Mouse (Mus musculus): Measurements from ENCODE around the gene Utp15.

The Utp15 gene

GRCm38 (mm10) chr13:98245386-98245785 lies 17.5 kb downstream of the Utp15 start:
- no peak for DNase-seq

GRCm38 (mm10) chr13:98244571-98245350 lies 18.1 kb downstream of the Utp15 start:
- DNase-seq: no peak

GRCm38 (mm10) chr13:98241531-98242282 lies 21.1 kb downstream of the Utp15 start:
- DNase-seq: no peak

GRCm38 (mm10) chr13:98239978-98240641 lies 22.7 kb downstream of the Utp15 start:
- DNase-seq: peak; percentile 75

- no peak for DNase-seq
Measured at GRCm38 (mm10) chr13:98235451-98235850, 27.4 kb downstream of the Utp15 start.

GRCm38 (mm10) chr13:98230511-98230910 lies 32.3 kb downstream of the Utp15 start:
- DNase-seq: no peak

- DNase-seq: no peak
Measured at GRCm38 (mm10) chr13:98226225-98226624, 36.6 kb downstream of the Utp15 start.

- peak; percentile 37 for DNase-seq
Measured at GRCm38 (mm10) chr13:98222848-98223247, 40.0 kb downstream of the Utp15 start.

GRCm38 (mm10) chr13:98210137-98210536 lies 52.7 kb downstream of the Utp15 start:
- no peak for DNase-seq

- no peak for DNase-seq
Measured at GRCm38 (mm10) chr13:98208842-98209241, 54.0 kb downstream of the Utp15 start.

- DNase-seq: no peak
Measured at GRCm38 (mm10) chr13:98206546-98206870, 56.3 kb downstream of the Utp15 start.

- DNase-seq: peak; percentile 80
Measured at GRCm38 (mm10) chr13:98205771-98206545, 56.9 kb downstream of the Utp15 start, which contains the start of gene Arhgef28. TSS of gene Arhgef28 (minus strand) at chr13:98206439.

GRCm38 (mm10) chr13:98205111-98205510 lies 57.7 kb downstream of the Utp15 start:
- peak; percentile 3 for DNase-seq

- DNase-seq: no peak
Measured at GRCm38 (mm10) chr13:98204371-98204770, 58.5 kb downstream of the Utp15 start.

GRCm38 (mm10) chr13:98201436-98201835 lies 61.4 kb downstream of the Utp15 start:
- DNase-seq: no peak
